Mouse (Mus musculus): ENCODE results near the gene Grm3. TPM values are rescaled to one million over a fixed set of nuclear protein-coding genes. Genes with fewer than 3 reads are reported as not detected.

Grm3 gene
- not detected in 2 replicates for total RNA-seq (2015)
- not detected in 2 replicates for total RNA-seq (2017)

- no peak for ATAC-seq (replicated peaks; ENCODE audit: poor library complexity)
Measured at GRCm38 (mm10) chr5:9724956-9725600, at the start of gene Grm3. TSS of gene Grm3 (minus strand) at chr5:9725170.

GRCm38 (mm10) chr5:9755751-9756150 lies 30.8 kb upstream of the Grm3 start:
- ATAC-seq (replicated peaks; ENCODE audit: poor library complexity): no peak

- ATAC-seq (replicated peaks; ENCODE audit: poor library complexity): no peak
Measured at GRCm38 (mm10) chr5:9748184-9748583, 23.2 kb upstream of the Grm3 start.

- ATAC-seq (replicated peaks; ENCODE audit: poor library complexity): no peak
Measured at GRCm38 (mm10) chr5:9744120-9744519, 19.1 kb upstream of the Grm3 start.

GRCm38 (mm10) chr5:9725601-9726268 lies 765 bp upstream of the Grm3 start:
- ATAC-seq (replicated peaks; ENCODE audit: poor library complexity): 0 out of 2 replicates have a peak, but pooled peaks have one; percentile 14

GRCm38 (mm10) chr5:9724287-9724955 lies 549 bp downstream of the Grm3 start:
- ATAC-seq (replicated peaks; ENCODE audit: poor library complexity): no peak

- ATAC-seq (replicated peaks; ENCODE audit: poor library complexity): no peak
Measured at GRCm38 (mm10) chr5:9721136-9721535, 3.8 kb downstream of the Grm3 start.

- ATAC-seq (replicated peaks; ENCODE audit: poor library complexity): no peak
Measured at GRCm38 (mm10) chr5:9716295-9716694, 8.7 kb downstream of the Grm3 start.

- ATAC-seq (replicated peaks; ENCODE audit: poor library complexity): no peak
Measured at GRCm38 (mm10) chr5:9707096-9707495, 17.9 kb downstream of the Grm3 start.

GRCm38 (mm10) chr5:9703385-9704009 lies 21.5 kb downstream of the Grm3 start:
- ATAC-seq (replicated peaks; ENCODE audit: poor library complexity): no peak

GRCm38 (mm10) chr5:9702656-9703384 lies 22.1 kb downstream of the Grm3 start:
- no peak for ATAC-seq (replicated peaks; ENCODE audit: poor library complexity)

- no peak for ATAC-seq (replicated peaks; ENCODE audit: poor library complexity)
Measured at GRCm38 (mm10) chr5:9692333-9692732, 32.6 kb downstream of the Grm3 start.

- ATAC-seq (replicated peaks; ENCODE audit: poor library complexity): no peak
Measured at GRCm38 (mm10) chr5:9690599-9691242, 34.2 kb downstream of the Grm3 start.

GRCm38 (mm10) chr5:9690192-9690591 lies 34.8 kb downstream of the Grm3 start:
- no peak for ATAC-seq (replicated peaks; ENCODE audit: poor library complexity)

- no peak for ATAC-seq (replicated peaks; ENCODE audit: poor library complexity)
Measured at GRCm38 (mm10) chr5:9683204-9683603, 41.8 kb downstream of the Grm3 start.

GRCm38 (mm10) chr5:9669002-9669401 lies 56.0 kb downstream of the Grm3 start:
- no peak for ATAC-seq (replicated peaks; ENCODE audit: poor library complexity)

GRCm38 (mm10) chr5:9663416-9663815 lies 61.6 kb downstream of the Grm3 start:
- no peak for ATAC-seq (replicated peaks; ENCODE audit: poor library complexity)

- no peak for ATAC-seq (replicated peaks; ENCODE audit: poor library complexity)
Measured at GRCm38 (mm10) chr5:9661870-9662589, 62.9 kb downstream of the Grm3 start.

GRCm38 (mm10) chr5:9638612-9639011 lies 86.4 kb downstream of the Grm3 start:
- ATAC-seq (replicated peaks; ENCODE audit: poor library complexity): no peak

GRCm38 (mm10) chr5:9627220-9627619 lies 97.8 kb downstream of the Grm3 start:
- ATAC-seq (replicated peaks; ENCODE audit: poor library complexity): no peak
